Mouse (Mus musculus) lung, postnatal 0 days (tissue): ENCODE results near the gene Zdhhc8. TPM values are rescaled to one million over a fixed set of nuclear protein-coding genes. Genes with fewer than 3 reads are reported as not detected.
A peak's percentile ranks its signal among the peaks of the same experiment; 100 is the strongest.

Experiments used
- ATAC-seq: fragments of 200-750 bp; cut with Nextera tagmentation; 2 replicates; pipeline ENCODE4 v1.8.0; 2017; ENCODE audit warnings: moderate library complexity
- DNase-seq: peaks from one replicate; pipeline ENCODE4 v3.0.0-alpha.2; 2016; ENCODE audit warnings: low spot score
- H3K27ac ChIP-seq: fragments of 300-500 bp; sonication (generic); 2 replicates; pipeline ENCODE4 v1.5.1; 2014; ENCODE audit warnings: antibody characterized with exemption, mild to moderate bottlenecking, low read length, mixed read lengths
- H3K27me3 ChIP-seq: fragments of 300-500 bp; sonication (generic); replicated peaks from 2 replicates; pipeline ENCODE4 v1.6.1; 2014; ENCODE audit warnings: low read length, mixed read lengths; ENCODE audit not compliant: insufficient read depth
- H3K36me3 ChIP-seq: fragments of 300-500 bp; sonication (generic); 2 replicates; pipeline ENCODE4 v1.6.1; 2014; ENCODE audit warnings: low read length, mixed read lengths; ENCODE audit not compliant: insufficient read depth
- H3K4me1 ChIP-seq: fragments of 300-500 bp; sonication (generic); 2 replicates; pipeline ENCODE4 v1.6.1; 2014; ENCODE audit warnings: antibody characterized with exemption, low read depth, low read length, mixed read lengths; ENCODE audit not compliant: insufficient read depth
- H3K4me2 ChIP-seq: fragments of 300-500 bp; sonication (generic); replicated peaks from 2 replicates; pipeline ENCODE4 v1.6.1; 2014; ENCODE audit warnings: low read depth, mild to moderate bottlenecking, low read length, moderate library complexity, mixed read lengths
- H3K4me3 ChIP-seq: fragments of 300-500 bp; sonication (generic); 2 replicates; pipeline ENCODE4 v1.5.1; 2014; ENCODE audit warnings: low read depth, low read length
- H3K9ac ChIP-seq: fragments of 300-500 bp; sonication (generic); replicated peaks from 2 replicates; pipeline ENCODE4 v1.6.1; 2014; ENCODE audit warnings: low read depth, mild to moderate bottlenecking
- H3K9me3 ChIP-seq: fragments of 300-500 bp; sonication (generic); 2 replicates; pipeline ENCODE4 v1.6.1; 2016; ENCODE audit warnings: low read length, mixed read lengths
- CTCF ChIP-seq: IDR thresholded peaks from 2 replicates; pipeline ENCODE4 v1.5.1; 2016; ENCODE audit warnings: antibody characterized with exemption, mild to moderate bottlenecking
- EP300 ChIP-seq: IDR thresholded peaks from 2 replicates; pipeline ENCODE4 v1.6.1; 2016; ENCODE audit warnings: antibody characterized with exemption, mild to moderate bottlenecking, control low read depth
- WGBS: fragments of 180-500 bp; shearing (Covaris S2); extraction: QIAGEN DNeasy Blood & Tissue Kit; methylation state at CpG from one replicate; pipeline ENCODE4 v1.1.7; 2014; 5-methylcytosine and 5-hydroxymethylcytosine counted together
- polyA plus RNA-seq: library from polyadenylated mRNA; unstranded; fragments of >200 nt; fragmentation: Nextera tagmentation; extraction: Ambion mirVana; gene quantifications from 2 replicates; pipeline ENCODE4 v1.2.1, GENCODE M21; 2015

The Zdhhc8 gene
- polyA plus RNA-seq, 1 experiment from 2014 or later = 13.9 TPM

- no peak for ATAC-seq
- peaks cover 12% of the 10 kb centered on the region; the same call in 1 of the 2 replicates for H3K36me3 ChIP-seq
- WGBS = 92% methylated on average over 20 of the region's 20 CpGs
Measured at GRCm38 (mm10) chr16:18227897-18228422, 7.0 kb downstream of the Zdhhc8 start.

GRCm38 (mm10) chr16:18227187-18227586 lies 7.7 kb downstream of the Zdhhc8 start:
- Histone ChIP-seq H3K4me3 (no peak overlapping the region), H3K4me2 (no peak overlapping the region), H3K4me1 (0 out of 2 replicates have a peak, but pooled peaks cover 6% of the 10 kb centered on the region), H3K9ac (no peak overlapping the region), H3K36me3 (peaks cover 15% of the 10 kb centered on the region; the same call in 1 of the 2 replicates), H3K9me3 (no peaks in the 10 kb centered on the region), H3K27me3 (no peaks in the 10 kb centered on the region), H3K27ac (no peak overlapping the region)
- no peak for DNase-seq
- TF ChIP-seq EP300 (no peak), CTCF (no peak)
- WGBS = 91% methylated on average over 12 of the region's 13 CpGs
- no peak for ATAC-seq

More at GRCm38 (mm10) chr16:18227897-18228422, 7.0 kb downstream of the Zdhhc8 start:
- H3K4me2 ChIP-seq = no peak overlapping the region
- no peak overlapping the region for H3K9ac ChIP-seq
- no peak for DNase-seq
- no peaks in the 10 kb centered on the region for H3K27me3 ChIP-seq
- no peak overlapping the region for H3K4me3 ChIP-seq
- H3K27ac ChIP-seq = no peak overlapping the region
- 0 out of 2 replicates have a peak, but pooled peaks cover 6% of the 10 kb centered on the region for H3K4me1 ChIP-seq
- no peaks in the 10 kb centered on the region for H3K9me3 ChIP-seq
- TF ChIP-seq CTCF (no peak), EP300 (no peak)

DNA sequence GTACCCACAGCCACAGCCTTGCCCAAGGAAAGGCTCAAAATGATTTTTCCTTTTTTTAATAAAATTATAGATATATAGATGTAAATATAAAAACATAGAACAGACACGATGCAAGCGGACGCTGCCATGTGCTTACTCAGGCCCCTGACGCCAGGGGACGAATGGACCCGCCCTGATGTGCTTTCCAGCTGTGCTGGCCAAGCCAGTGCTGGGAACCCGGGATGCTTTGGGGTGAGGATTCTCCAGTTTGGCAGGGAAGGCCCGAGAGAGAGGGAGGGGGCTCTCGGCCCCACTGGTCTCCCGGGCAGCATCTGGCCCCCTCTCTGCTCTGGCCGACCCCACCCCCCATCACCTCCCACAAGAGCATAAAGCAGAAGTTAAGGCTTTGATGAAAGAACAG lies 12.7 kb downstream of the Zdhhc8 start:
- no peak overlapping the region for H3K27ac ChIP-seq
- peaks cover 15% of the 10 kb centered on the region; the same call in 1 of the 2 replicates for H3K36me3 ChIP-seq
- H3K9ac ChIP-seq = no peak overlapping the region
- no peaks in the 10 kb centered on the region for H3K4me1 ChIP-seq
- ATAC-seq = no peak
- H3K9me3 ChIP-seq = no peaks in the 10 kb centered on the region
- no peak for DNase-seq
- TF ChIP-seq EP300 = no peak
- no peak for TF ChIP-seq CTCF
- 75% methylated on average over 11 of the region's 11 CpGs for WGBS
- H3K27me3 ChIP-seq = no peaks in the 10 kb centered on the region
- no peak overlapping the region for H3K4me3 ChIP-seq
- H3K4me2 ChIP-seq = no peak overlapping the region

DNA sequence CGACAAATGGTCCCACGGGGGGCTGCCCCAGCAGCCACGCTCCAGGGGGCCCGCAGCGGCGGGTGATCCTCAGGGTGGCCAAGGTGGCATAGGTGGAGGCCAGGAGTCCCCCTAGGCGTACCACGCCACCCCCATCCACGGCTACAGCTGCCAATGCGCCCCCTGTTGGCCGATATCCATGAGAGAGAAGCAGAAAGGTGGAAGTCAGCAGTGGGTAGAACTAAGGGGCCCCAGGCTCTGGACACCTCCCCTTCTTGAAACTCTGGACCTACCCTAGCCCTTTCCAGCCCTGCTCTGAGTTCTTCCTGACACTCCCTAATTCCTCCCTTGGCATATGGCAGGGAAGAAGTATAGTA lies 13.4 kb downstream of the Zdhhc8 start:
- TF ChIP-seq EP300 = no peak
- peak; percentile 30 for TF ChIP-seq CTCF
- Histone ChIP-seq H3K9ac (no peak overlapping the region), H3K4me1 (no peaks in the 10 kb centered on the region), H3K27ac (no peak overlapping the region), H3K9me3 (no peaks in the 10 kb centered on the region), H3K36me3 (peaks cover 15% of the 10 kb centered on the region; the same call in 1 of the 2 replicates), H3K4me3 (no peak overlapping the region), H3K27me3 (no peaks in the 10 kb centered on the region), H3K4me2 (no peak overlapping the region)
- WGBS = 86% methylated on average over 10 of the region's 11 CpGs
- no peak for ATAC-seq
- DNase-seq = no peak

DNA sequence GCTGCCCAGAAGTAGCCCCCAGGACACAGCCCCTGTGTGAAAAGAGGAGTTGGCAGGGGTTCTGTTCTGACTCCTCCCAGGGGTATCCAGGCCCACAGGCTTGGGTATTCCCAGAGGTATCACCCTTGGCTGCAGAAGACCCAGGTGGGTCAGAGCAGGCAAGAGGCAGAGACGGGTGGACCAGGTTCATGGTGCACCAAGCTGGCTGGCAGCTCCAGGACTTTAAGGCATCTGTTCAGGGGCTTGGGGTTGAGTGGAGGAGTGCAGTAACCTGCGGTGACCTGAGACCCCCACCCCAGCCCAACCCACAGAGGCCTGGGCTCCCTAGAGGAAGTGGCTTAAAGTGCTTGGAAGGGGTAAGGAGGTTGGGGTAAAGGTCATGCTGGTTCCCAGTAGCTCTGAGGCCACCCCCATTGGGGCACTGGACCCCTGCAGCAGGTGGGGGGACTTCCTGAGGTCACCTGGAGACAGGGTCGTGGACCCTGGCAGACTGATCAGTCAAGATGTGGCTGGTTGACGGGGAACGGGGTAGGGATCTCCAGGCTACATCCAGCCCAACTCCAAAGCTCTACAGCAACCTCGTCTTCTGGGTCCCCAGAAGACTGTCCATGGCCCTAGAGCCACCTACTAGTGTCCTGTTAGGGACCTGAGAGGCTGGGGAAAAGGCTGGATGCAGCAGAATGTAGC lies 13.9 kb downstream of the Zdhhc8 start:
- Histone ChIP-seq H3K9ac (no peak overlapping the region), H3K27ac (no peak overlapping the region)

GRCm38 (mm10) chr16:18220001-18220400 lies 14.9 kb downstream of the Zdhhc8 start:
- DNase-seq = peak; percentile 50
- TF ChIP-seq EP300 = no peak
- TF ChIP-seq CTCF = no peak
- peak; percentile 58 for ATAC-seq
- Histone ChIP-seq H3K4me2 (no peak overlapping the region), H3K27ac (no peak overlapping the region), H3K4me3 (no peak overlapping the region), H3K9ac (no peak overlapping the region), H3K27me3 (no peaks in the 10 kb centered on the region), H3K9me3 (no peaks in the 10 kb centered on the region), H3K4me1 (no peaks in the 10 kb centered on the region), H3K36me3 (peaks cover 15% of the 10 kb centered on the region; the same call in 1 of the 2 replicates)
- 23% methylated on average over 8 of the region's 8 CpGs for whole genome bisulfite sequencing

More for the DNA sequence above, 13.9 kb downstream of the Zdhhc8 start:
- H3K9me3 ChIP-seq = no peaks in the 10 kb centered on the region
- ATAC-seq (no peak), DNase-seq (no peak)
- WGBS = 83% methylated on average over 6 of the region's 6 CpGs
- no peaks in the 10 kb centered on the region for H3K27me3 ChIP-seq
- no peak overlapping the region for H3K4me2 ChIP-seq
- no peaks in the 10 kb centered on the region for H3K4me1 ChIP-seq
- TF ChIP-seq CTCF = no peak
- TF ChIP-seq EP300 = no peak
- no peak overlapping the region for H3K4me3 ChIP-seq
- H3K36me3 ChIP-seq = peaks cover 15% of the 10 kb centered on the region; the same call in 1 of the 2 replicates
